Mouse (Mus musculus) MEL (cell line): ENCODE measurements around the gene 0610009B22Rik. TPM values are rescaled to one million over a fixed set of nuclear protein-coding genes. Genes with fewer than 3 reads are reported as not detected.

Experiments used
- DNase-seq: peaks from one replicate; pipeline ENCODE4 v3.0.0; 2011; ENCODE audit warnings: low read depth, low spot score
- H3K27ac ChIP-seq: 2 replicates; pipeline ENCODE4 v1.5.1; 2012; ENCODE audit warnings: low read depth, mild to moderate bottlenecking, control low read depth, low read length, moderate library complexity; ENCODE audit not compliant: control insufficient read depth
- H3K27me3 ChIP-seq, 2 experiments: fragments of 150-350 bp in 1 of 2; sonication (generic) in 1 of 2; 2 replicates each; pipeline ENCODE4 v1.6.1; 2012; ENCODE audit warnings: low read length in 2 of 2, mild to moderate bottlenecking in 2 of 2, improper control_type of control experiment in 1 of 2, moderate library complexity in 1 of 2; ENCODE audit not compliant: insufficient read depth in 2 of 2, control insufficient read depth in 1 of 2
- H3K36me3 ChIP-seq, 2 experiments: 2 replicates each; pipeline ENCODE4 v1.6.1; 2012 to 2014; ENCODE audit warnings: low read length in 2 of 2, improper control_type of control experiment in 1 of 2, inconsistent platforms in 1 of 2, mild to moderate bottlenecking in 1 of 2; ENCODE audit not compliant: insufficient read depth in 2 of 2, control insufficient read depth in 1 of 2
- H3K4me1 ChIP-seq, 2 experiments: fragments of 150-350 bp in 1 of 2; sonication (generic) in 1 of 2; 2 replicates each; pipeline ENCODE4 v1.6.1; 2012; ENCODE audit warnings: low read length in 2 of 2, improper control_type of control experiment in 1 of 2, mild to moderate bottlenecking in 1 of 2; ENCODE audit not compliant: insufficient read depth in 2 of 2, control insufficient read depth in 1 of 2
- H3K4me3 ChIP-seq, 2 experiments: fragments of 150-350 bp in 1 of 2; sonication (generic) in 1 of 2; 2 replicates each; pipeline ENCODE4 v1.5.1; 2012; ENCODE audit warnings: low read depth in 2 of 2, low read length in 2 of 2, mild to moderate bottlenecking in 2 of 2, moderate library complexity in 2 of 2, control low read depth in 1 of 2, improper control_type of control experiment in 1 of 2; ENCODE audit not compliant: control insufficient read depth in 1 of 2, insufficient read depth in 1 of 2
- H3K79me2 ChIP-seq: 2 replicates; pipeline ENCODE4 v1.6.1; 2012; ENCODE audit warnings: mild to moderate bottlenecking, low read length, moderate library complexity; ENCODE audit not compliant: control insufficient read depth, poor library complexity, insufficient read depth
- H3K9ac ChIP-seq: 2 replicates; pipeline ENCODE4 v1.6.1; 2012; ENCODE audit warnings: low read depth, mild to moderate bottlenecking, control low read depth, low read length, moderate library complexity; ENCODE audit not compliant: control insufficient read depth, poor library complexity, severe bottlenecking
- H3K9me3 ChIP-seq: fragments of 150-350 bp; sonication (generic); replicated peaks from 2 replicates; pipeline ENCODE4 v1.6.1; 2012; ENCODE audit warnings: mild to moderate bottlenecking, low read length, improper control_type of control experiment, moderate library complexity; ENCODE audit not compliant: insufficient read depth
- BHLHE40 ChIP-seq: IDR thresholded peaks from 2 replicates; pipeline ENCODE4 v1.6.1; 2012; ENCODE audit warnings: low read depth, mild to moderate bottlenecking, inconsistent platforms, low read length, improper control_type of control experiment, borderline replicate concordance
- CHD1 ChIP-seq: IDR thresholded peaks from 2 replicates; pipeline ENCODE4 v1.6.1; 2012; ENCODE audit warnings: low read depth, mild to moderate bottlenecking, inconsistent platforms, low read length, improper control_type of control experiment
- CHD2 ChIP-seq: IDR thresholded peaks from 2 replicates; pipeline ENCODE4 v1.6.1; 2011; ENCODE audit warnings: low read length, improper control_type of control experiment
- CTCF ChIP-seq, 3 experiments: IDR thresholded peaks in 2 of 3; conservative IDR thresholded peaks in 1 of 3; 2 replicates each; pipeline ENCODE4 v1.5.1; 2011 to 2012; ENCODE audit warnings: low read length in 3 of 3, low read depth in 2 of 3, mild to moderate bottlenecking in 2 of 3, improper control_type of control experiment in 1 of 3, inconsistent platforms in 1 of 3, mixed read lengths in 1 of 3, moderate library complexity in 1 of 3; ENCODE audit not compliant: control insufficient read depth in 1 of 3, insufficient read depth in 1 of 3, poor library complexity in 1 of 3, severe bottlenecking in 1 of 3
- E2F4 ChIP-seq: IDR thresholded peaks from 2 replicates; pipeline ENCODE4 v1.6.1; 2011; ENCODE audit warnings: low read depth, low read length, improper control_type of control experiment, borderline replicate concordance
- ELF1 ChIP-seq: IDR thresholded peaks from 2 replicates; pipeline ENCODE4 v1.6.1; 2014; ENCODE audit warnings: low read depth, mild to moderate bottlenecking, inconsistent platforms, low read length, improper control_type of control experiment, moderate library complexity
- ETS1 ChIP-seq: IDR thresholded peaks from 2 replicates; pipeline ENCODE4 v1.6.1; 2012; ENCODE audit warnings: low read depth, mild to moderate bottlenecking, inconsistent platforms, low read length, improper control_type of control experiment, moderate library complexity
- GABPA ChIP-seq: IDR thresholded peaks from 2 replicates; pipeline ENCODE4 v1.6.1; 2012; ENCODE audit warnings: low read depth, mild to moderate bottlenecking, inconsistent platforms, low read length, improper control_type of control experiment, moderate library complexity
- GATA1 ChIP-seq: IDR thresholded peaks from 2 replicates; pipeline ENCODE4 v1.6.1; 2011; ENCODE audit warnings: low read depth, low read length, improper control_type of control experiment
- HCFC1 ChIP-seq: IDR thresholded peaks from 2 replicates; pipeline ENCODE4 v1.6.1; 2012; ENCODE audit warnings: low read depth, mild to moderate bottlenecking, inconsistent platforms, low read length, improper control_type of control experiment, moderate library complexity
- KAT2A ChIP-seq: conservative IDR thresholded peaks from 2 replicates; pipeline ENCODE4 v1.6.1; 2012; ENCODE audit warnings: low read depth, low read length, improper control_type of control experiment, inconsistent platforms
- MAFK ChIP-seq: IDR thresholded peaks from 2 replicates; pipeline ENCODE4 v1.6.1; 2011; ENCODE audit warnings: low read depth, mild to moderate bottlenecking, low read length, improper control_type of control experiment, borderline replicate concordance
- MAX ChIP-seq: IDR thresholded peaks from 2 replicates; pipeline ENCODE4 v1.6.1; 2011; ENCODE audit warnings: low read length, improper control_type of control experiment
- MAZ ChIP-seq: IDR thresholded peaks from 2 replicates; pipeline ENCODE4 v1.6.1; 2012; ENCODE audit warnings: low read depth, mild to moderate bottlenecking, inconsistent platforms, low read length, improper control_type of control experiment
- MXI1 ChIP-seq: IDR thresholded peaks from 2 replicates; pipeline ENCODE4 v1.6.1; 2011; ENCODE audit warnings: mild to moderate bottlenecking, low read depth, low read length, improper control_type of control experiment
- MYB ChIP-seq: IDR thresholded peaks from 2 replicates; pipeline ENCODE4 v1.6.1; 2011; ENCODE audit warnings: mild to moderate bottlenecking, low read depth, low read length, improper control_type of control experiment
- MYC ChIP-seq: IDR thresholded peaks from 2 replicates; pipeline ENCODE4 v1.6.1; 2011; ENCODE audit warnings: low read depth, mild to moderate bottlenecking, low read length, improper control_type of control experiment, moderate library complexity
- NELFE ChIP-seq: IDR thresholded peaks from 2 replicates; pipeline ENCODE4 v1.6.1; 2011; ENCODE audit warnings: low read depth, low read length, improper control_type of control experiment
- NRF1 ChIP-seq: IDR thresholded peaks from 2 replicates; pipeline ENCODE4 v1.6.1; 2014; ENCODE audit warnings: low read depth, mild to moderate bottlenecking, inconsistent platforms, low read length, improper control_type of control experiment, moderate library complexity; ENCODE audit not compliant: poor library complexity, insufficient read depth, severe bottlenecking
- POLR2A ChIP-seq, 2 experiments: IDR thresholded peaks; 2 replicates each; pipeline ENCODE4 v1.6.1; 2011 to 2012; ENCODE audit warnings: low read length in 2 of 2, mild to moderate bottlenecking in 2 of 2, control low read depth in 1 of 2, improper control_type of control experiment in 1 of 2, low read depth in 1 of 2, moderate library complexity in 1 of 2; ENCODE audit not compliant: control insufficient read depth in 1 of 2, insufficient read depth in 1 of 2, poor library complexity in 1 of 2
- POLR2AphosphoS2 ChIP-seq: IDR thresholded peaks from 2 replicates; pipeline ENCODE4 v1.6.1; 2011; ENCODE audit warnings: low read length, improper control_type of control experiment
- POLR2AphosphoS5 ChIP-seq: IDR thresholded peaks from 2 replicates; pipeline ENCODE4 v1.6.1; 2012; ENCODE audit warnings: low read depth, borderline replicate concordance, mild to moderate bottlenecking, inconsistent platforms, low read length, moderate library complexity, mixed read lengths
- RCOR1 ChIP-seq: IDR thresholded peaks from 2 replicates; pipeline ENCODE4 v1.6.1; 2012; ENCODE audit warnings: low read depth, mild to moderate bottlenecking, inconsistent platforms, low read length, improper control_type of control experiment
- SIN3A ChIP-seq: IDR thresholded peaks from 2 replicates; pipeline ENCODE4 v1.6.1; 2012; ENCODE audit warnings: low read length, improper control_type of control experiment, inconsistent platforms
- SMC3 ChIP-seq: IDR thresholded peaks from 2 replicates; pipeline ENCODE4 v1.6.1; 2011; ENCODE audit warnings: low read depth, low read length, improper control_type of control experiment
- TAL1 ChIP-seq: IDR thresholded peaks from 2 replicates; pipeline ENCODE4 v1.6.1; 2012; ENCODE audit warnings: mild to moderate bottlenecking, inconsistent platforms, low read length, moderate library complexity, mixed read lengths
- TBP ChIP-seq: IDR thresholded peaks from 2 replicates; pipeline ENCODE4 v1.8.0; 2011; ENCODE audit warnings: low read depth, low read length, improper control_type of control experiment
- TCF12 ChIP-seq: IDR thresholded peaks from 2 replicates; pipeline ENCODE4 v1.6.1; 2014; ENCODE audit warnings: low read depth, mild to moderate bottlenecking, inconsistent platforms, low read length, improper control_type of control experiment, moderate library complexity
- UBTF ChIP-seq: IDR thresholded peaks from 2 replicates; pipeline ENCODE4 v1.6.1; 2012; ENCODE audit warnings: low read depth, mild to moderate bottlenecking, inconsistent platforms, low read length, improper control_type of control experiment, moderate library complexity, borderline replicate concordance; ENCODE audit not compliant: insufficient read depth
- USF1 ChIP-seq: IDR thresholded peaks from 2 replicates; pipeline ENCODE4 v1.6.1; 2014; ENCODE audit warnings: low read depth, mild to moderate bottlenecking, inconsistent platforms, low read length, improper control_type of control experiment, moderate library complexity
- USF2 ChIP-seq, 2 experiments: IDR thresholded peaks; 2 replicates each; pipeline ENCODE4 v1.6.1; 2011 to 2012; ENCODE audit warnings: improper control_type of control experiment in 2 of 2, low read length in 2 of 2, borderline replicate concordance in 1 of 2, inconsistent platforms in 1 of 2, low read depth in 1 of 2, mild to moderate bottlenecking in 1 of 2; ENCODE audit not compliant: insufficient read depth in 1 of 2
- ZC3H11A ChIP-seq: IDR thresholded peaks from 2 replicates; pipeline ENCODE4 v1.6.1; 2012; ENCODE audit warnings: low read depth, mild to moderate bottlenecking, inconsistent platforms, low read length, improper control_type of control experiment
- ZKSCAN1 ChIP-seq: IDR thresholded peaks from 2 replicates; pipeline ENCODE4 v1.6.1; 2012; ENCODE audit warnings: low read depth, mild to moderate bottlenecking, inconsistent platforms, low read length, improper control_type of control experiment, moderate library complexity
- ZNF384 ChIP-seq: IDR thresholded peaks from 2 replicates; pipeline ENCODE4 v1.6.1; 2012; ENCODE audit warnings: low read depth, mild to moderate bottlenecking, inconsistent platforms, low read length, improper control_type of control experiment
- polyA plus RNA-seq, 2 experiments: library from polyadenylated mRNA; stranded (reverse) in 1 of 2; unstranded in 1 of 2; fragments of >175 nt in 1 of 2; fragments of >200 nt in 1 of 2; gene quantifications; 2 replicates each; pipeline versions ENCODE4 v1.2.1 to v1.2.4; 2012; ENCODE audit warnings: low replicate concordance in 2 of 2, low read depth in 1 of 2; ENCODE audit not compliant: insufficient read length in 2 of 2, insufficient read depth in 1 of 2, missing spikeins in 1 of 2
- total RNA-seq: library from RNA; depleted of rRNA; stranded (reverse); fragments of 300-350 nt; gene quantifications from 2 replicates; pipeline ENCODE4 v1.2.3, GENCODE M21; 2012; rRNA removed

The 0610009B22Rik gene
- total RNA-seq (37.3 and 37.7 TPM in 2 replicates), polyA plus RNA-seq (10 to 100 TPM in 1 of 2 experiments, not detected in 1; 24.4 TPM)

DNA sequence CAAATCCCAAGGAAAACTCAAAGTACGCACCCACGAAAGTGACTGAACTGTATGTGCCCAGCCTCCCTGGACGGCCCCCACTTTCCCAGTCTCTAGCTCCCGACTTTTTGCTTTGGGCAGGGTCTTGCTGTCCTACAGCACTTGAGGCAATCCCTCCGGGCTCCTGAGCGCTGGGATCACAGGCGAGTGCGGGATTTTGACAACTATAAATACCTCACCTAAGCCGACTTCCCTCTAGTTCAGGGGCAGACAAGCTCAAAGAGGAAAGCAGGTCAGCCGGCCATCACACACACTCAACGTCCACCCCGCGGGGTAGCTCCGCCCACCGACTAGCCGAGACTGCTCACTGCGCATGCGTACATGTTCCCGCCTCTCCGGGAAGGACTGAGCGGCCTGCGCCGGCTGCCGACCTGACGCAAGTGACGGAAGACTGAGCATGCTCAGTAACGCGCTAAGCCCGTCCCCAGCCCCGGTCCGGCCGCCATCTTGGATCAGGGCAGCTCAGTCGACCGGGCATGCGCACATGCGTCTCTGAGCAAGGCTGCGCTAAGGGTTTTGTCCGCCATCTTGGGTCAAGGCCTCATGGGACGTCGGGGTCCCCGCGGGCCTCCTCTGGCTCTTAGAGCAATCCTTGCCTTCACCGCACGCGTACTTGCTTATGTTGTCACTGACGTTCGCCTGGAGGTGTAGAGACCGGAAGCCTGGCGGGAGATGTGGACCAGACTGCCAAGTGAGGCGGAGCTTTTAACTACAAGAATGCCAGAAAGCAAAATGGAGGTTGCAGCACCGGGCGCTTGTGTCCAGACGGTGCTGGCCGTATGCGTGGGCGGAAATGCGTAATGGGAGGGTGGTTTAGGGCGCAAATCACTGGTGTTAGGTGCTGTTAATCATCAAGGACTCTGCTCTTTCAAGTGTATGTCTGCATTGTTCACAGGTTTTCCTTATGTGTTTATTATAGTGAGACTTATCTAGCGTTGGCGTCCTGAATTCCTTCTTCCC, at the start of gene 0610009B22Rik:
Gene 0610009B22Rik (minus strand): TSS at position 545 of the 999 bp plus-strand sequence.
- no peaks in the 10 kb centered on the region for H3K27me3 ChIP-seq
- DNase-seq = peak; percentile 100
- TF ChIP-seq ELF1 (peak; percentile 72), MAZ (peak; percentile 69; the same call in 1 of the 2 replicates), MYC (peak; percentile 91), USF1 (no peak), KAT2A (peak; percentile 83), MXI1 (peak; percentile 77), POLR2AphosphoS2 (peak; percentile 96), ZKSCAN1 (no peak), NELFE (peak; percentile 99), CHD2 (no peak), USF2 (IDR thresholded peaks at IDR 0.05; ENCODE audit: borderline replicate concordance in 1 of 2, insufficient read depth in 1 of 2, low read depth in 1 of 2, low read length in 2 of 2) (no peak), HCFC1 (peak; percentile 94), SIN3A (peak; percentile 89), BHLHE40 (no peak), E2F4 (peak; percentile 84), SMC3 (no peak), TAL1 (no peak), ETS1 (peak; percentile 16; the same call in 1 of the 2 replicates), MYB (no peak; the same call in 1 of the 2 replicates), GATA1 (0 out of 2 replicates have a peak, but pooled peaks have one; percentile 53), UBTF (no peak), RCOR1 (peak; percentile 81), CHD1 (no peak), ZC3H11A (no peak), TBP (peak; percentile 83), POLR2A (IDR thresholded peaks at IDR 0.05; ENCODE audit: control insufficient read depth in 1 of 2, insufficient read depth in 1 of 2, low read depth in 1 of 2, low read length in 2 of 2, poor library complexity in 1 of 2) (peak; percentile 84 to 95), POLR2AphosphoS5 (no peak), TCF12 (peak; percentile 55; the same call in 1 of the 2 replicates), NRF1 (peak; percentile 91), CTCF (IDR thresholded peaks at IDR 0.05 in 2 of 3, conservative IDR thresholded peaks at IDR 0.05 in 1 of 3; ENCODE audit: control insufficient read depth in 1 of 3, insufficient read depth in 1 of 3, low read depth in 2 of 3, low read length in 3 of 3, poor library complexity in 1 of 3, severe bottlenecking in 1 of 3) (no peak), ZNF384 (no peak), MAFK (no peak), MAX (peak; percentile 96), GABPA (no peak)

More for the DNA sequence above, at the start of gene 0610009B22Rik:
- Histone ChIP-seq H3K36me3 (peaks cover 0 to 18% of the 10 kb centered on the region in 2 experiments; a peak in 2 of 4 replicates), H3K9me3 (no peaks in the 10 kb centered on the region), H3K4me1 (peaks cover 2 to 7% of the 10 kb centered on the region in 2 experiments; a peak in 3 of 4 replicates), H3K27ac (peak within 1 kb of the TSS; percentile 98), H3K4me3 (peak within 1 kb of the TSS; percentile 79 to 87), H3K9ac (peak within 1 kb of the TSS; percentile 90), H3K79me2 (peaks cover 10% of the 10 kb centered on the region)
